Mouse (Mus musculus) forebrain, embryonic 12.5 days (tissue): ENCODE measurements around the gene Il16. TPM values are rescaled to one million over a fixed set of nuclear protein-coding genes. Genes with fewer than 3 reads are reported as not detected.

ENCODE experiments used
- ATAC-seq: fragments of 200-750 bp; cut with Nextera tagmentation; 2 replicates; pipeline ENCODE4 v1.8.0; 2017; ENCODE audit warnings: moderate TSS enrichment; ENCODE audit not compliant: low FRiP score
- H3K27ac ChIP-seq: fragments of 300-500 bp; sonication (generic); 2 replicates; pipeline ENCODE4 v1.5.1; 2016; ENCODE audit warnings: mild to moderate bottlenecking
- H3K27me3 ChIP-seq: fragments of 300-500 bp; sonication (generic); 2 replicates; pipeline ENCODE4 v1.6.1; 2016; ENCODE audit warnings: mild to moderate bottlenecking
- H3K36me3 ChIP-seq: fragments of 300-500 bp; sonication (generic); replicated peaks from 2 replicates; pipeline ENCODE4 v1.6.1; 2016; ENCODE audit warnings: mild to moderate bottlenecking
- H3K4me1 ChIP-seq: fragments of 300-500 bp; sonication (generic); 2 replicates; pipeline ENCODE4 v1.6.1; 2016
- H3K4me2 ChIP-seq: fragments of 300-500 bp; sonication (generic); 2 replicates; pipeline ENCODE4 v1.6.1; 2016; ENCODE audit warnings: mild to moderate bottlenecking, moderate library complexity
- H3K4me3 ChIP-seq: fragments of 300-500 bp; sonication (generic); replicated peaks from 2 replicates; pipeline ENCODE4 v1.5.1; 2016; ENCODE audit warnings: mild to moderate bottlenecking
- H3K9ac ChIP-seq: fragments of 300-500 bp; sonication (generic); 2 replicates; pipeline ENCODE4 v1.6.1; 2016; ENCODE audit warnings: mild to moderate bottlenecking
- H3K9me3 ChIP-seq: fragments of 300-500 bp; sonication (generic); 2 replicates; pipeline ENCODE4 v1.6.1; 2016
- WGBS: fragments of 180-500 bp; shearing (Covaris S2); methylation state at CpG from one replicate; pipeline ENCODE4 v1.1.7; 2016; 5-methylcytosine and 5-hydroxymethylcytosine counted together
- polyA plus RNA-seq: library from polyadenylated mRNA; unstranded; fragments of >200 nt; fragmentation: Nextera tagmentation; extraction: Ambion mirVana; gene quantifications from 2 replicates; pipeline ENCODE4 v1.2.1, GENCODE M21; 2016

Il16 gene
- polyA plus RNA-seq, 1 experiment from 2014 or later, result 0.95 TPM

- Histone ChIP-seq H3K4me2 (no peak overlapping the region), H3K27me3 (no peaks in the 10 kb centered on the region), H3K27ac (no peak overlapping the region), H3K9me3 (no peaks in the 10 kb centered on the region), H3K4me1 (no peaks in the 10 kb centered on the region), H3K4me3 (no peak overlapping the region), H3K9ac (no peak overlapping the region), H3K36me3 (no peaks in the 10 kb centered on the region)
- WGBS, result 88% methylated on average over 5 of the region's 5 CpGs
- ATAC-seq, result no peak
These were observed 77.4 kb downstream of the Il16 start for GRCm38 (mm10) chr7:83667936-83668645.

DNA sequence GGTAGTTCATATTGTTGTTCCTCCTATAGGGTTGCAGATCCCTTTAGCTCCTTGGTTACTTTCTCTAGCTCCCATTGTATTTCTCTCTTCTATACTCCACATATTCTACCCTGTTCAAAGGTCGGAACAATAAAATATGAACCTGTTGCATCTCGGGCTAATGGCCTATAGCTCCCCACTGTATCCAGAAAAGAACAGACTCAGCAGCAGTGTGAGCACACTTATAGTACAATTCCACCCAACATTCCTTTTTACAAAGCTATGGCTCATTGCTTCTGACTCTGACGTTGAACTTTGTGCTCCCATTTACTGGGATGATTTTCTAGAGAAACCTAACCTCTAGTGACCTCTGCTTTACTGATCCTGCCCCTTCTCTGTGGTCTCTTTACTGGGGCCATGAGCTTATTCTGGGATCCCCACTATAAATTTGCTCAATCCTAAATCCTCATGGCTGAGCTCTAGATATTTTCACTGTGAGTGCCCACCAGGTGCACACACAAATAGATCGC lies 79.4 kb downstream of the Il16 start:
- ATAC-seq, result no peak
- WGBS, result 86% methylated on average over 4 of the region's 4 CpGs
- no peaks in the 10 kb centered on the region for H3K4me1 ChIP-seq
- H3K4me3 ChIP-seq, result no peak overlapping the region
- H3K27me3 ChIP-seq, result no peaks in the 10 kb centered on the region
- no peaks in the 10 kb centered on the region for H3K36me3 ChIP-seq
- H3K4me2 ChIP-seq, result no peak overlapping the region
- no peak overlapping the region for H3K9ac ChIP-seq
- no peaks in the 10 kb centered on the region for H3K9me3 ChIP-seq
- no peak overlapping the region for H3K27ac ChIP-seq

DNA sequence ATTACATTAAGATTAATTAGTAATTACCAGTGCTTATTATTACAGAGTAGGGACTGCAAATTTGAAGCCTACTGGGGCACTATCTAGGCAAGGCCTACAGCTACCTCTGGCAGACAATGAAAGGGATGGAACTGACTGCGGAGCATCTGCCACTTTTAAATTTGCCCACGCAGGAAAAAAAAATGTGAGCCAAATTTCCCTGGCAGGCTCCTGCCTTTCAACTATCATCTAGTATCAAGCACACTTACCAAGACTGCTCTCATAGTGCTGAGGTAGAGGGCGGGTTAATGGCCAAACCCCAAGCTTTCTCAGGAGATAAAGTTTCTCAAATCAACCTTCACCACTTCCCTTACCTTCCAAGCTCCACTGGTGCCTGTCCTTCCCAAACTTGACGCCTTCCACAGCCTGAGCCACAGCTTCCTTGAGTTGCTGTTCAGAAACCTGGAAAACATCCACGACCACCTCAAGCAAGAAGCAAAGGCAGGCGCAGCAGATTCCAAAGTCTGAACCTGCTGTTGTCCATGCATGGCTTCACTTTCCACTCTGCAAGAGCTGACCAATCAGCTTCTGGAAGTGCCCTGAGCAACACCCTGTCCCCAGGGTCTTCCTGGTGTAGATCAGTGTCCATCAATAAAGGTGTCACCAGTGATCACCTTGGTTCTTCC lies 82.7 kb downstream of the Il16 start:
- WGBS, result 85% methylated on average over 6 of the region's 6 CpGs
- H3K27me3 ChIP-seq, result no peaks in the 10 kb centered on the region
- H3K36me3 ChIP-seq, result no peaks in the 10 kb centered on the region
- H3K9ac ChIP-seq, result no peak overlapping the region
- H3K27ac ChIP-seq, result no peak overlapping the region
- H3K4me1 ChIP-seq, result no peaks in the 10 kb centered on the region
- H3K9me3 ChIP-seq, result no peaks in the 10 kb centered on the region
- H3K4me2 ChIP-seq, result no peak overlapping the region
- ATAC-seq, result no peak
- no peak overlapping the region for H3K4me3 ChIP-seq

DNA sequence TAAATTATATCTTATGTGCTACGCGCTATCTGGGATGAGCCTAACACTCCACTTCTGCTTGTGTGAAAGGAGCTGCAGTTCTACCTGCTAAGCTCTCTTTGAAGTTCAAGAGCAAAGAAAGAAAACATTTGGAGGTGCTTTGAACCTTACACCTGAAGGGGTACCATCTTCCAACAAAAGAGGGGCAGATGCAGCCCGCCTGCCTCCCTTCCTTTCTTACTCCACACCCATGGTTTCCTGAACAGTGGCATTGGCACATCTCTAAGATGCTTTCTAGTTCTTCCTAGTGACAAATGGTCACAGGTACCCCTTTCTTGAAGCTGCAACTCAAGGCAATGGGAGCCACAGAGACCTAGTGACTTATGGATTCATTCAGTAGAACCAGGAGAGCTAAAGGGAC lies 83.8 kb downstream of the Il16 start:
- H3K27me3 ChIP-seq, result no peaks in the 10 kb centered on the region
- no peaks in the 10 kb centered on the region for H3K9me3 ChIP-seq
- H3K9ac ChIP-seq, result no peak overlapping the region
- ATAC-seq, result no peak
- no peaks in the 10 kb centered on the region for H3K36me3 ChIP-seq
- WGBS, result 95% methylated on average over 3 of the region's 3 CpGs
- H3K27ac ChIP-seq, result no peak overlapping the region
- H3K4me2 ChIP-seq, result no peak overlapping the region
- no peaks in the 10 kb centered on the region for H3K4me1 ChIP-seq
- H3K4me3 ChIP-seq, result no peak overlapping the region

GRCm38 (mm10) chr7:83661031-83661430 lies 84.5 kb downstream of the Il16 start:
- no peaks in the 10 kb centered on the region for H3K36me3 ChIP-seq
- H3K4me3 ChIP-seq, result no peak overlapping the region
- no peak overlapping the region for H3K9ac ChIP-seq
- no peak overlapping the region for H3K27ac ChIP-seq
- no peaks in the 10 kb centered on the region for H3K27me3 ChIP-seq
- no peak for ATAC-seq
- WGBS, result 94% methylated on average over 10 of the region's 10 CpGs
- no peaks in the 10 kb centered on the region for H3K9me3 ChIP-seq
- H3K4me1 ChIP-seq, result no peaks in the 10 kb centered on the region
- H3K4me2 ChIP-seq, result no peak overlapping the region

GRCm38 (mm10) chr7:83660273-83660691 lies 85.2 kb downstream of the Il16 start:
- H3K36me3 ChIP-seq, result no peaks in the 10 kb centered on the region
- no peak overlapping the region for H3K27ac ChIP-seq
- no peaks in the 10 kb centered on the region for H3K27me3 ChIP-seq
- no peak overlapping the region for H3K4me3 ChIP-seq
- no peak for ATAC-seq
- no peaks in the 10 kb centered on the region for H3K4me1 ChIP-seq
- WGBS, result 95% methylated on average over 11 of the region's 11 CpGs
- H3K4me2 ChIP-seq, result no peak overlapping the region
- no peaks in the 10 kb centered on the region for H3K9me3 ChIP-seq
- H3K9ac ChIP-seq, result no peak overlapping the region

DNA sequence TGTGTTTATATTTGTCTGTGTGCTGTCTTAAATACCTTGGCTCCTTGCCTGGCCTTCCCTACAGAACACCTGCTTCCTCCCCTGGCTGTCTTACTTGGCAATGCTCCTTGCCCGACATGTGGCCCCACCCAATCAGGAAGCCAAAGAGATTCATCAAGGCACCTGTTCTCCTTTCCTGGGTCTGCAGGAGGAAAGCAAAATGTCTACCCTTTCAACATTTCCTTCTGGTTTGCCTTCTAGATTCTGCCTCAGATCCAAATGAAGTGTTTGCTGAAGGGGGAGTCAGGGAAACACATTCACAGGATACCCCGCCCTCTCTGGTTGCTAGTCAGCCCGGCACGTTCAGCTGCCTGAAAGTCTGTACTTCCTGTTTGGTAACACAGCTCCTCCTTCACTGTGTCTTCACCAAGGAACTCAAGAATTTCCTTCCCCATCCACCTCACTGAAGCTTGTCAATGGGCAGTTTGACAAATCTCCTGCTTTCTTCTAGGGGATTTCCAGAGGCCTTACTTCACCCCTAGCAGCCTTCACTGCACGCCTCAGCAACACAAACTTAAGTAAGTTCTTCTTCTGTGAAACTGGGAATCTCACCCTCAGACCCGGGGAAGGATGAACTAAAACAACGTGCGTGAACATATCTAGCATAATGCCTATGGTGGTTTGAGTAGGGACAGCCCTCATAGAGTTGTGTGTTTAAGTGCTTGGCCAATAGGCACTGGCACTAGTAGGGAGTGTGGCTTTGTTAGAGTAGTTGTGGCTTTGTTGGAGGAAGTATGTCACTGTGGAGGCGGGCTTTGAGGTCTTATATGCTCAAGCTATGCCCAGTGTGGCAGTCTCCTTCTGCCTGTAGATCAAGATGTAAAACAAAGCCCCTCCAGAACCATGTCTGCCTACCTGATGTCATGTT lies 86.1 kb downstream of the Il16 start:
- no peak for ATAC-seq
- Histone ChIP-seq H3K4me1 (no peaks in the 10 kb centered on the region), H3K27ac (no peak overlapping the region), H3K9me3 (no peaks in the 10 kb centered on the region), H3K4me3 (no peak overlapping the region), H3K27me3 (no peaks in the 10 kb centered on the region), H3K36me3 (no peaks in the 10 kb centered on the region), H3K4me2 (no peak overlapping the region), H3K9ac (no peak overlapping the region)
- 87% methylated on average over 9 of the region's 9 CpGs for WGBS

GRCm38 (mm10) chr7:83658716-83659115 lies 86.8 kb downstream of the Il16 start:
- no peak overlapping the region for H3K27ac ChIP-seq
- H3K27me3 ChIP-seq, result no peaks in the 10 kb centered on the region
- no peaks in the 10 kb centered on the region for H3K4me1 ChIP-seq
- no peak for ATAC-seq
- H3K9me3 ChIP-seq, result no peaks in the 10 kb centered on the region
- no peak overlapping the region for H3K4me3 ChIP-seq
- no peak overlapping the region for H3K9ac ChIP-seq
- WGBS, result 90% methylated on average over 1 of the region's 1 CpGs
- no peak overlapping the region for H3K4me2 ChIP-seq
- H3K36me3 ChIP-seq, result no peaks in the 10 kb centered on the region

- no peak overlapping the region for H3K4me3 ChIP-seq
- no peak overlapping the region for H3K9ac ChIP-seq
- no peaks in the 10 kb centered on the region for H3K27me3 ChIP-seq
- no peaks in the 10 kb centered on the region for H3K4me1 ChIP-seq
- no peaks in the 10 kb centered on the region for H3K36me3 ChIP-seq
- no peak overlapping the region for H3K4me2 ChIP-seq
- H3K9me3 ChIP-seq, result no peaks in the 10 kb centered on the region
- WGBS, result 72% methylated on average over 5 of the region's 5 CpGs
- ATAC-seq, result no peak
- no peak overlapping the region for H3K27ac ChIP-seq
These were observed 90.4 kb downstream of the Il16 start for GRCm38 (mm10) chr7:83654938-83655630.

DNA sequence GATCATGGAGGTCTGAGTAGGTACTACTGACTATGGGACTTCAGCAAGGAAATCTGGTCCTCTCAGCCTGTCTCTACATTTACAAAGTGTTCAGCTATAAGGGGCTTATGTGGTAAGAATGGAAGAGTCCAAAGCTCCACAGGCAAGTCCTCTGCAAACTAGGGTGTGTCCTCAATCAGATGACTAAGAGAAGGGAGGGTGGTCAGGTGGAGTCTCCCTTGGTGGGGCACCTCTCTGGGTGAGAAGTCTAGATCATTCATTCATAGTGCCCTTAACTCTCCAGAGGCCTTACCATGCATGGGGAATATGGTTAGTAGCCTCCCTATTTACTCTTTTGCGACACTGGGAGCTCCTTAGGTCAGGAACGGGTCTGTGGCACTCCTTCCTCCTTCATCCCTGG lies 91.3 kb downstream of the Il16 start:
- Histone ChIP-seq H3K9ac (no peak overlapping the region), H3K27me3 (no peaks in the 10 kb centered on the region), H3K4me3 (no peak overlapping the region), H3K36me3 (no peaks in the 10 kb centered on the region), H3K4me2 (no peak overlapping the region), H3K4me1 (no peaks in the 10 kb centered on the region), H3K27ac (no peak overlapping the region), H3K9me3 (no peaks in the 10 kb centered on the region)
- no peak for ATAC-seq
- WGBS, result 89% methylated on average over 2 of the region's 2 CpGs

DNA sequence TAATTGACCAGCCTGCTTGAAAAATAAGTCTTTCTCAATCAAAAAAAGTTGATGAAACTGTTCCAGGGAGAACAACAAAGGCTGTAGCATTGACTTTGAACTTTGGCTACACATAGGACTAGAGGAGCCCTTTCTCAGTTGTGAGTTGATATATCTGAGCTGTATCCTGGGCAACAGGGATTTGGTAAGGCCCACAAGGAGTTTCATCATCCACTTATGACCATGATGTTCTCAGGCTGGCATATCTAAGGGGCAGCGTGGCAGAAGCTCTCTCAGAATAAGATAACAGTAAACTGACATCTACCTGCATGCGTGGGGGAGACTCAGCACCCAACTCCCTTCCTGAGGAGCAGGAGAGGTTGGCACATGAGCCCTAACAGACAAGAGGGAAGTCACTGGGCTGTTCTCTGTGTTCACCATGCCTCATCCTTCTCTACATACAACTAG lies 91.9 kb downstream of the Il16 start:
- 94% methylated on average over 2 of the region's 2 CpGs for WGBS
- no peaks in the 10 kb centered on the region for H3K4me1 ChIP-seq
- H3K4me2 ChIP-seq, result no peak overlapping the region
- H3K27me3 ChIP-seq, result no peaks in the 10 kb centered on the region
- no peak overlapping the region for H3K4me3 ChIP-seq
- no peak for ATAC-seq
- no peaks in the 10 kb centered on the region for H3K36me3 ChIP-seq
- H3K9me3 ChIP-seq, result no peaks in the 10 kb centered on the region
- H3K9ac ChIP-seq, result no peak overlapping the region
- H3K27ac ChIP-seq, result no peak overlapping the region

DNA sequence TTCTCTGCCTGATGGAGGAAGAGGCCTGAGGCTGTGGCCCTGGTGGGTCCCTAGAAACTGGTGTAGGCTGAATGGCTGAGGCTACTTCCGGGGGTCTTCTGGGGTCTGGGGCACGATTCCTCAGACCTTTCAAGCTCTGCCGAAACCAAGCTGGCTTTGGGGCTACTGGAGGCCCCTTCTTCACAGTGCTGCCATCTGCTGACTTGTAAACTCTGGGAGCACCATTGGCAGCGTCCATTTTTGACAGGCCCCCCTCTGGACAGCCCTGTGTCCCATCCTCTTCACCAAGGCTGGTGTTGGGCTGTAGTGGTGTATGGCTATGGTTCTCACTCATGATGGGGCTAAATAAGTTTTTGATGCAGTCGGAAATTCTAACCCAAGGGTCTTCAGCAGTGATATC lies 93.0 kb downstream of the Il16 start:
- no peak overlapping the region for H3K9ac ChIP-seq
- no peak overlapping the region for H3K4me3 ChIP-seq
- no peaks in the 10 kb centered on the region for H3K36me3 ChIP-seq
- H3K9me3 ChIP-seq, result no peaks in the 10 kb centered on the region
- H3K27me3 ChIP-seq, result no peaks in the 10 kb centered on the region
- no peak for ATAC-seq
- H3K27ac ChIP-seq, result no peak overlapping the region
- H3K4me1 ChIP-seq, result no peaks in the 10 kb centered on the region
- WGBS, result 82% methylated on average over 5 of the region's 5 CpGs
- H3K4me2 ChIP-seq, result no peak overlapping the region
